Mouse (Mus musculus) cerebral cortex, adult 2 months (tissue): ENCODE results near the gene Ralgapa1.

Source experiments
- WGBS: fragments of 180-500 bp; shearing (Covaris S2); methylation state at CpG from one replicate; pipeline ENCODE4 v1.1.7; 2018; 5-methylcytosine and 5-hydroxymethylcytosine counted together

Ralgapa1 gene

DNA sequence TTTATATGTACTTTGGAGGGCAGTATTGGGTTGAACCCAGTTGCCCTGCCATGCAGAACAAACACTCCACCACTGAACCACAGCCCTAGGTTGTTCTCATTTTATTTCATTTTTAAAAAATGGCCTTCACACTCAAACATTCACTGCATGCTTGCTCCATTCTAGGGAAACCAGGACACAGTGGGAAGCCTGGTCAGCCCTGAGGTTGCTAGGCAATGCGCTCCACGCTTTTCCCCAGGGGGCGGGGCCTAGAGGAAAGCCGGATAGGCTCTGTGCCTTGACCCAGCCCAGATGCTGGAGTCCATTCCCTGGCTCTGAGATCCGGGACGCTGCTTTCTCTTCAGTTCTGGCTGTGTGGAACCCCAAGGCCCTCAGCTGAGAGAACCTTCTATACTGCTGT is 247.2 kb downstream of the Ralgapa1 start:
- 24% methylated on average over 6 of the region's 6 CpGs for WGBS

GRCm38 (mm10) chr12:55571661-55572060 is 249.3 kb downstream of the Ralgapa1 start:
- 56% methylated on average over 10 of the region's 10 CpGs for WGBS

DNA sequence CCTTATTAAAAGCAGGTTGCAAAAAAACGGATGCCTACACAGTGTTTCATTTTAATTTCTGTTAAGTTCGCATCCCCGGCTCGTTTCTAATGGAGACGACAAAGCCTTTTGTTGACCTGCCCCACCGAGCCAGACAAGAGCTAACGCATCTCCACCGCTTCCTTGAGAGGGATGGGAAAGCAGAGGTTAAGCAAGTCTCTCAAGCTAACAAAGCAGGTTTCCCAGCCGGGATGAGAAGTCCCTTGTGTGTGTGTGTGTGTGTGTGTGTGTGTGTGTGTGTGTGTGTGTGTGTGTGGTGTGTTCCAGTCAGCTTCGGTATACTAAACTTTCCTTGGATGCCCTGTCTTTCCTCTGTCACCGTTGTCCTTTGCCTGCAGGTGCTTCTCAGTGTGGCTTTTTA is 249.8 kb downstream of the Ralgapa1 start:
- 63% methylated on average over 11 of the region's 11 CpGs for WGBS

- WGBS = 97% methylated on average over 9 of the region's 9 CpGs
Measured at GRCm38 (mm10) chr12:55570646-55571045, 250.3 kb downstream of the Ralgapa1 start.

- 63% methylated on average over 6 of the region's 6 CpGs for WGBS
Measured at GRCm38 (mm10) chr12:55569676-55570075, 251.3 kb downstream of the Ralgapa1 start.

DNA sequence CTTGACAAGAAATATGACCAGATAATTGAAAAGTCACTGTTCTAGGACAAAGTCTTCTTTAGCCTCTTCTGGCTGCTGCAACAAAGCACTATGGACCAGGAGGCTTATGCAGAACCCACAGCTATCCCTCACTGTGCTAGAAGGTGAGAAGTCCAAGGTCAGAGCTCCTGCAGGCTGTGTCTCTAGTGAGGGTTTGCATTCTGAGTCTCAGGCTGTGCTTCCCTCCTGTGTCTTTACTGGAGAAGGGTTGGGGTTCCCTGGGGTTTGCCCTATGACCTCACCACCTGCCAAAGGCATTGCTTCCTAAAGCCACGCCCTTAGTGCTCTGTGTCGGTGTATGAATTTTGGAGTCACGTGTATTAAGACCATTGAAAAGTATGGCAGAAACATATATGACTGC is 252.5 kb downstream of the Ralgapa1 start:
- WGBS = 86% methylated on average over 3 of the region's 3 CpGs

DNA sequence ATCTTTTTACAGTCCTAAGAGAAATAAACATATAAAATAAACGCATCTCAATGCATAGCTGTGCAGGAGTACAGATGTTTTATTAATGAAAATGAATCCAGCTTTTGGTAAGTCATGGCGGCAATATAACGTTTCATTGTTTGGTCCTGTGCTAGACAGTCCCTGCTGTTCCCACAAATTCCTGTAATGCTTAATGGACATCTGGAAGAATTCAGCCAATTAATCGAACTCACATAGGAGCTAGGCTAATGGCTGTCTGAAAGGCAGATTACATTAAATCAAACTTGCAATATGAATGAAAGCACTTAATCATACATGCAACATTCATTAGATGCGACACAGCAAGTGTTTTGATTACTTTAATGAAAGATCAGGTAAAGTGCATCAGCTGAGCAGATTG is 254.1 kb downstream of the Ralgapa1 start:
- 73% methylated on average over 5 of the region's 5 CpGs for WGBS

- whole genome bisulfite sequencing = 84% methylated on average over 9 of the region's 9 CpGs
Measured at GRCm38 (mm10) chr12:55565867-55566266, 255.1 kb downstream of the Ralgapa1 start.

DNA sequence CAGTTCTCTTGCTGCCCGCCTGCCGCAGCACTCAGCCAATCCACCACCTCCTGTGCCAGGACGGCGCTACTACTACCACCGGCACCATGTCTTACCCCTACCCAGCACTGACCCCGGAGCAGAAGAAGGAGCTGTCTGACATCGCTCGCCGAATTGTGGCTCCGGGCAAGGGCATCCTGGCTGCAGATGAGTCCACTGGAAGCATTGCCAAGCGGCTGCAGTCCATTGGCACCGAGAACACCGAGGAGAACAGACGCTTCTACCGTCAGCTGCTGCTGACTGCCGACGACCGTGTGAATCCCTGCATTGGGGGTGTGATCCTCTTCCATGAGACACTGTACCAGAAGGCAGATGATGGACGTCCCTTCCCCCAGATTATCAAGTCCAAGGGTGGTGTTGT is 255.8 kb downstream of the Ralgapa1 start, which contains the start of gene Aldoart2:
Gene Aldoart2, plus strand, starts transcription at position 34 of the 400 bp plus-strand sequence.
- WGBS = 95% methylated on average over 19 of the region's 19 CpGs

DNA sequence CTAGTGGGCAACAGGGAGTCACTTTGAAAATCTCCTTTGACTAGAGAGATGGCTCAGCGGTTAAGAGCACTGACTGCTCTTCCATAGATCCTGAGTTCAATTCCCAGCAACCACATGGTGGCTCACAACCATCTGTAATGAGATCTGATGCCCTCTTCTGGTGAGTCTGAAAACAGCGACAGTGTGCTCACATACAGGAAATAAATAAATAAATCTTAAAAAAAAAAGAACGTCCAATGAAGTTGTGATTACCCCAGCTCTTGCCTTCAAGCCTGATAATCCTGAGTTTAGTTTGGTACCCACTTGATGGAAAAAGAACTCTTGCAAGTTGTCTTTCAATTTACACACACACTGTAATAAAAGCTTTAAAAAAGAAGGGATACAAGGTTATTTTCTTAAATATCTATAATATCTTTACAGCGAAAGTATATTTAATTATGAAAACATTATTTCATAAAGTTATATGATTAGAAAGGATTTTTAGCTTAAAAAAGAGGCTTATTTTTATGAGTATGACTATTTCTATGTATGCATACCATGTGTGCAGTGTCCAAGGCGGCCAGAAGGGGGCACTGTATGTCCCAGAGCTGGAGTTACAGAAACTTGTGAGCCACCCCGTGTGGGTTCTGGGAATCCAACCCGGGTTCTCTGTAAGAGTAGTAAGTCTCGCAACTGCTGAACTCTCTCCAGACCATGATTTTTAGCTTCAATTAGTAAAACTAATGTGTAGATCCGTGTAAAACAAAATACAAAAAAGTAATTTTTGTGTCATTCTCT is 256.6 kb downstream of the Ralgapa1 start:
- WGBS = 89% methylated on average over 9 of the region's 9 CpGs

DNA sequence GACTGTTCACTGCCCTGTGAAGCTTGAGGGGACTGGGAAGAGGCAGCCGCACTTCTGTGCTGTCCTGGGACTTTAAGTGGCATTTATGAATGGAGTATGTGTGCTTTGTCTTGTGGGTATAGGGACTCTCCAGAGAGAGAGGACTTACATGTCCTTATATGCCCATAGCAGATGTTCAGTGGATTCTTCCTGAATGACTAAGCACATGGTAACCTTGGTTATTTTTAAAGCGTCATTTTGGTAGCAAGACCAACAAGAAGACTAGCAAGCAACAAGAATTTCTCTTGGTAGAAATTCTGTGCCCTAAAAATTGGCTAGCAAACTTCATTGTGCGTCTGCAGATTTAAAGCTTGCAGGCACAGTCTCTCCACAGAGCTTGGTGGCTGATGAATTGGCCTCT is 257.2 kb downstream of the Ralgapa1 start:
- WGBS = 61% methylated on average over 3 of the region's 3 CpGs

DNA sequence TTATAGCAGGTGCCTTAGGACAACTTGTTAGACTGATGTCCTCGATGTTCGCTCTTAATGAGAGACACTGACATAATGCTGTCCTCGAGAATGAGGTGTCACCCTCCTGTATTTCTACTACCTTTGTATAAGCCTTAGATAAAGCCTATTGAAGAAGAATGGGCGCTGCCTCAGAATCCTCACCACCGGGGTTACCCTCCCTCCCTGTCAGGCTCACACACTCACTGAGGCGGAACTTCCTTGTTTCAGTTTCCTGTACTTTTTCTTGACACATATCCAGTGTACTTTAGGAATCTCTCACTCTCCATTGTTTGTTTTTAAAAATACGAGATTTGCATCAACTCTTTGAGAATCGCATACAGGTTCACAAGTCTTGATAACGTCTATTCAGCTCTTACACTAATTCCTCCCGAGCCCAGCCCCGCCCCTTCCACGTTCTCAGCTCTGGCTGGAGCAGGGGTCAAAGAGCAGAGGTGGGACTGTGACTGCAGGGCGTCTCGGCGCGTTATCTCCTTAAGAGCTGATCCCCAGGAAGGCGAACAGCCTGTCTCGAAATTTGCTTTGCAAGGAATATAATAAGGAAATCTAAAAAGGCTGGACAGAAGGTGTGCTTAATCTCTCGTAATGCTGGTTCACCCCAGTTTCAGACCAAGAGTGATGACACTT is 260.8 kb downstream of the Ralgapa1 start:
- 26% methylated on average over 19 of the region's 19 CpGs for WGBS

DNA sequence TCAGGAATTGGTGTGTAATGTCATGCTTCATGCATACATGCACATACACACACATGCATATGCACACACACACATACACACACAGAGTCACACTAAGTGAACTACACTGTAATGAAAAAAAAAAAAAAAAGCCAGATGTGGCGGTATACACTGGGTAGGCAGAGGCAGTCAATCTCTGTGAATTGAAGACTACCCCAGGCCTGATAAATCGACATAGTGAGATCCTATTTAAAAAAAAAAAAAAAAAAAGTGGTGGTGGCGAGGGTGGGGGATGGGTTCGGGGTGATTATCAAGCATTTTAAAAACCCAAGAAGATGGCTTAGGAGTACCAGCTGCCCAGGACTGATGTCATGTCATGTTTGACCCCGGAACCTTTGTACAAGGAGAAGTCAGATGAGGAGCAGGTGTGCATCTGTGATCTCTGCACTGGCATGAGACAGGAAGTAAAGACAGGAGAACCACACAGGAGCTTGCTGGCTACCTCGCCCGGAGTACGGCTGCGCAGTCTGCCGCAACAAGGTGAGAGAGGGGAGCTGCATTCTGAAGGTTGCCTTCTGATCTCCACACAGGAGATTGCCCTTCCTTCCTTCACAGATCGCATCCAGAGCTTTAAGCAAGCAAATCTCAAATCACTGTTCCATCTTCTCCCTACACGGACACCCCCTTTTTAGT is 261.6 kb downstream of the Ralgapa1 start:
- WGBS = 91% methylated on average over 12 of the region's 12 CpGs

GRCm38 (mm10) chr12:55557866-55558265 is 263.1 kb downstream of the Ralgapa1 start:
- WGBS = 51% methylated on average over 6 of the region's 6 CpGs

DNA sequence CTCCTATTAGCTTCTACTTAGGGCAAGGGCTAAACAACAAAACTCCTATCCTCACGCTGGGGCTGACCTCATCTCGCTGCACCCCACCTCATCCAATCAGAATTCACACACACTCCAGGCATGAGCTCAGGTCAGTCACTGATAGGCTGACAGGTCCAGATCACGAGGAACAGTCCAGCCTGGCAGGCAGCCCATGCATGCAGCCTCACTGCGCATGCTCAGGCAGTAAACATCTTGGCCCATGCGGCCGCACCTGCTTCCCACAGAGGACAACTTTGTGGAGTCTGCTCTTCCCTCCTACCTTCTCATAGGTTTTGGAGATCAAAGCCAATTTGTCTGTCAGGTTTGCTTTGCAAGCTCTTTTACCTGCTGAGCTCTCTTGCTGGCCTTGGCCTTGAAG is 266.1 kb downstream of the Ralgapa1 start:
- WGBS = 86% methylated on average over 6 of the region's 6 CpGs
